Mouse (Mus musculus): ENCODE results near the gene Tead2. TPM values are rescaled to one million over a fixed set of nuclear protein-coding genes. Genes with fewer than 3 reads are reported as not detected.

Gene Tead2
- polyA plus RNA-seq, 1 experiment: 8.0 TPM

GRCm38 (mm10) chr7:45191803-45192363 is 23.7 kb upstream of the Tead2 start:
- no peak overlapping the region for H3K27ac ChIP-seq (ENCODE audit: insufficient read depth, low read depth, low read length)

DNA sequence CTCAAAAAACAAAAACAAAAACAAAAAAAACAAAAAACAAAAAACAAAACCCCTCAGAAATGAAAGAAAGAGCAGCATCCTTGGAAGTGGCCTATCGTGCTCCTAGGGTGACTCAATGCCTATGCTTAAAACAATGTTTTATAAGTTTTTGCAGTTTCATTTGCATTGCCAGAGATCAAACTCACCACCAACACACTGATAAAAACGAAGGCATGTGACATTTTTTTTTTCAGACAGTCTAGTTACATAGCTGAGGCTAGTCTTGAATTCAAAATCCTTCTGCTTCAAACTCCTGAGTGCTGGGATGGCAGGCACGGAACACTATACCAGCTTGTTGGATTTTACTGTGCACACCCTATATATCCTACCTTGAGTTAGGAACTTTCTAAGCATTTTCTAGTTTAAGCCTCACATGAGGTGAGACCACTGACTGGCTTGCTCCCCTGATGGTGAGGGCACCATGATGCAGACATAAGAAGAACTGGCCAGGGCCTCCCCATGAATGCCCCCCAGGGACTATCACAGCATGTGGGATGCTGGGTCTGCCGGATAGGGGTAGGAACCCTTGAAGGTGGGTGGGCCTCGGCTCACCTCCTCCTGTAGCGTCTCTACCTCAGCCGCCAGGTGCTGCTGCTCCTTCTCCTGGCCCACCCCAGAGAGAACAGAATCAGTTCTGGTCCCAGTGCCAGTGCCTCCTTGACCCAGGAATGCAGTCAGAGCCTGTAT is 22.8 kb upstream of the Tead2 start:
- Histone ChIP-seq H3K36me3 (ENCODE audit: control insufficient read depth, insufficient read depth, low read length) (no peaks in the 10 kb centered on the region), H3K27ac (ENCODE audit: insufficient read depth, low read depth, low read length) (no peak overlapping the region), H3K4me3 (ENCODE audit: low read depth, low read length) (no peak overlapping the region), H3K27me3 (ENCODE audit: control insufficient read depth, insufficient read depth, low read length) (0 out of 2 replicates have a peak, but pooled peaks cover 3% of the 10 kb centered on the region), H3K4me1 (ENCODE audit: control insufficient read depth, insufficient read depth, insufficient read length, low read length) (no peaks in the 10 kb centered on the region)
- 84% methylated on average over 7 of the region's 7 CpGs for WGBS
- no peak for TF ChIP-seq CTCF (IDR thresholded peaks at IDR 0.05; ENCODE audit: extremely low read depth, insufficient read length, insufficient replicate concordance, low read depth, low read length)
- no peak for TF ChIP-seq POLR2A (IDR thresholded peaks at IDR 0.05; ENCODE audit: low read depth, low read length)

More at GRCm38 (mm10) chr7:45191803-45192363, 23.7 kb upstream of the Tead2 start:
- no peaks in the 10 kb centered on the region for H3K4me1 ChIP-seq (ENCODE audit: control insufficient read depth, insufficient read depth, insufficient read length, low read length)
- no peak for TF ChIP-seq POLR2A (IDR thresholded peaks at IDR 0.05; ENCODE audit: low read depth, low read length)
- no peak for TF ChIP-seq CTCF (IDR thresholded peaks at IDR 0.05; ENCODE audit: extremely low read depth, insufficient read length, insufficient replicate concordance, low read depth, low read length)
- 0 out of 2 replicates have a peak, but pooled peaks cover 3% of the 10 kb centered on the region for H3K27me3 ChIP-seq (ENCODE audit: control insufficient read depth, insufficient read depth, low read length)
- 24% methylated on average over 8 of the region's 8 CpGs for WGBS
- H3K36me3 ChIP-seq (ENCODE audit: control insufficient read depth, insufficient read depth, low read length): no peaks in the 10 kb centered on the region
- H3K4me3 ChIP-seq (ENCODE audit: low read depth, low read length): no peak overlapping the region

GRCm38 (mm10) chr7:45193406-45193805 is 22.1 kb upstream of the Tead2 start:
- no peak for TF ChIP-seq CTCF (IDR thresholded peaks at IDR 0.05; ENCODE audit: extremely low read depth, insufficient read length, insufficient replicate concordance, low read depth, low read length)
- TF ChIP-seq POLR2A (IDR thresholded peaks at IDR 0.05; ENCODE audit: low read depth, low read length): no peak
- no peak overlapping the region for H3K27ac ChIP-seq (ENCODE audit: insufficient read depth, low read depth, low read length)
- no peaks in the 10 kb centered on the region for H3K4me1 ChIP-seq (ENCODE audit: control insufficient read depth, insufficient read depth, insufficient read length, low read length)
- WGBS: 61% methylated on average over 5 of the region's 5 CpGs
- no peaks in the 10 kb centered on the region for H3K36me3 ChIP-seq (ENCODE audit: control insufficient read depth, insufficient read depth, low read length)
- 0 out of 2 replicates have a peak, but pooled peaks cover 3% of the 10 kb centered on the region for H3K27me3 ChIP-seq (ENCODE audit: control insufficient read depth, insufficient read depth, low read length)
- no peak overlapping the region for H3K4me3 ChIP-seq (ENCODE audit: low read depth, low read length)

DNA sequence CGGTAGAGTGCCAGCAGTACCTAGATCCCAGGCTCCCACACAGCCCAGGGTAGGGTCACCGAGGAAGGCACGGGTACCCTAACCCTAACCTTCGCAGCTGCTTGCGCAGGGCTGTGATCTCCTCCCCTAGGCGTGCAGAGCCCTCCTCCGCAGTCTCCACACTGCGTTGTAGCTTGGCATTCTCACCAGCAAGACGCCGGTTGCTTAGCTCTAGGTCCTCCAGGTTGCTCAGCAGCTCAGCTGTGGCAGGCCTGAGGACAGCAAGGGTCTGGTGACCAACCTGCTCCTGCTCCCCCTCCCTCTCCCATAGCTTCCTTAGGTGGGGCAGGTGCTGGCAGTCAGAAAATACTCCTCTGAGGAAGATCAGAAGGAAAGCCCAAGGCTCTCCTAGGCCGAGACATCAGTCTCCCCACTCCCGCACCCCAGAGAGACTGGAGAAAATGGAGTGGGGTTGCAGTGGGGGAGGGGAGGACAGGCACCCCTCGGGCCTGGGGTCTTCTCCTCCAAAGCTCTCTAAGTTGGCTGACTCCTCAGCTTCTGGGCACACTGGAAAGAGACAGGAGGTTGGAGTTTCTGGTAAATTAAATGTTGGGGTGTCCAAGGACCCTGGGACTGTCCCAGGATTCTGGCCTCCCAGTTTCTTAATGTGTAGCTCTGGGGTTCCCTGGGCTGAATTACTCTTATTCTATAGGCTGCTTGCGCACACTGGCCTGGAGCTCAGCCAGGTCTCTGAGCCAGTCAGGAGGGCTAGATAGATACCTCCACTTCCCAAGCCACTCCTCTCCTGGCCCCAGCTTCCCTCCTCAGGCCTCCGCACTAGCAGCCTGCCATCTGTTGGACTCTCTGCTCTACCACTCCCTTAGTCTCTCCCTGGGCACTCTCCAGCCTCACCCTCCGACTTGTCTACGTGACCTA is 21.4 kb upstream of the Tead2 start:
- H3K4me1 ChIP-seq (ENCODE audit: control insufficient read depth, insufficient read depth, insufficient read length, low read length): no peaks in the 10 kb centered on the region
- no peaks in the 10 kb centered on the region for H3K36me3 ChIP-seq (ENCODE audit: control insufficient read depth, insufficient read depth, low read length)
- TF ChIP-seq POLR2A (IDR thresholded peaks at IDR 0.05; ENCODE audit: low read depth, low read length) (no peak), CTCF (IDR thresholded peaks at IDR 0.05; ENCODE audit: extremely low read depth, insufficient read length, insufficient replicate concordance, low read depth, low read length) (no peak)
- H3K27me3 ChIP-seq (ENCODE audit: control insufficient read depth, insufficient read depth, low read length): 0 out of 2 replicates have a peak, but pooled peaks cover 3% of the 10 kb centered on the region
- H3K4me3 ChIP-seq (ENCODE audit: low read depth, low read length): no peak overlapping the region
- 68% methylated on average over 17 of the region's 17 CpGs for WGBS
- no peak overlapping the region for H3K27ac ChIP-seq (ENCODE audit: insufficient read depth, low read depth, low read length)

GRCm38 (mm10) chr7:45195341-45196175 is 20.0 kb upstream of the Tead2 start:
- 71% methylated on average over 13 of the region's 13 CpGs for WGBS
- Histone ChIP-seq H3K4me1 (ENCODE audit: control insufficient read depth, insufficient read depth, insufficient read length, low read length) (no peaks in the 10 kb centered on the region), H3K27me3 (ENCODE audit: control insufficient read depth, insufficient read depth, low read length) (no peaks in the 10 kb centered on the region), H3K27ac (ENCODE audit: insufficient read depth, low read depth, low read length) (no peak overlapping the region), H3K4me3 (ENCODE audit: low read depth, low read length) (no peak overlapping the region), H3K36me3 (ENCODE audit: control insufficient read depth, insufficient read depth, low read length) (no peaks in the 10 kb centered on the region)
- TF ChIP-seq POLR2A (IDR thresholded peaks at IDR 0.05; ENCODE audit: low read depth, low read length) (no peak), CTCF (IDR thresholded peaks at IDR 0.05; ENCODE audit: extremely low read depth, insufficient read length, insufficient replicate concordance, low read depth, low read length) (no peak)

DNA sequence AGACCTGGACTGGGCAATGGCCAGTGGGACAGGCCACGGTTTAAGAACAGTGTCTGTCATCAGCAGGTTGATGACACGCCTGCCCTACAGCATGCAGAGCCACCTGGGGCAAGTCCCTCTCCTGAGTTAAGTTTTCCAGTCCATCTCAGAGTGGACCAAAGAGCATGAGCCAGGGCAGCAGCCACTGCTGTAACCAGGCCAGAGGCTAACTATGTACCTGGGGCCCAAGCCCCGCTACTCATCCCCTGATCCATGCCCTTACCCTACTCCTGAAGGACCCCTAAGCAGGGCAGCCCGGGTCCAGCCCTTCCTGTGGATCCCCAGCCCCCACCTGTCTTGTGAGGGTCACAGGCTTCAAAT is 19.4 kb upstream of the Tead2 start:
- TF ChIP-seq POLR2A (IDR thresholded peaks at IDR 0.05; ENCODE audit: low read depth, low read length): no peak
- TF ChIP-seq CTCF (IDR thresholded peaks at IDR 0.05; ENCODE audit: extremely low read depth, insufficient read length, insufficient replicate concordance, low read depth, low read length): no peak
- 78% methylated on average over 4 of the region's 4 CpGs for WGBS
- H3K4me1 ChIP-seq (ENCODE audit: control insufficient read depth, insufficient read depth, insufficient read length, low read length): no peaks in the 10 kb centered on the region

More for the DNA sequence above, 19.4 kb upstream of the Tead2 start:
- Histone ChIP-seq H3K27me3 (ENCODE audit: control insufficient read depth, insufficient read depth, low read length) (no peaks in the 10 kb centered on the region), H3K27ac (ENCODE audit: insufficient read depth, low read depth, low read length) (no peak overlapping the region), H3K36me3 (ENCODE audit: control insufficient read depth, insufficient read depth, low read length) (no peaks in the 10 kb centered on the region), H3K4me3 (ENCODE audit: low read depth, low read length) (no peak overlapping the region)

Measured in small intestine, adult 2 months (tissue).